Mouse (Mus musculus) lung, adult 2 months (tissue): ENCODE data around the gene Ankrd33. TPM values are rescaled to one million over a fixed set of nuclear protein-coding genes. Genes with fewer than 3 reads are reported as not detected.
"Not testable (repeated sequence)": the region's sequence is repeated elsewhere in the genome, so short reads cannot be mapped to it uniquely, and the experiment has no call there.

Experiments
- DNase-seq: peaks from one replicate; pipeline ENCODE4 v3.0.0; 2022
- H3K4me1 ChIP-seq: fragments of 200-500 bp; 2 replicates; pipeline ENCODE4 v1.6.1; 2011; ENCODE audit warnings: low read length; ENCODE audit not compliant: control insufficient read depth, insufficient read depth
- H3K4me3 ChIP-seq: fragments of 200-500 bp; replicated peaks from 2 replicates; pipeline ENCODE3; 2011; ENCODE audit warnings: low read depth, mild to moderate bottlenecking, control low read depth, low read length; ENCODE audit errors: extremely low read depth
- CTCF ChIP-seq: fragments of 200-500 bp; IDR thresholded peaks from 2 replicates; pipeline ENCODE4 v1.5.1; 2011; ENCODE audit warnings: mild to moderate bottlenecking, low read length, control low read depth; ENCODE audit not compliant: insufficient read depth
- POLR2A ChIP-seq: fragments of 200-500 bp; IDR thresholded peaks from 2 replicates; pipeline ENCODE4 v1.6.1; 2011; ENCODE audit warnings: low read depth, mild to moderate bottlenecking, control low read depth, low read length, borderline replicate concordance; ENCODE audit errors: extremely low read depth
- WGBS: fragments of 180-500 bp; shearing (Covaris S2); methylation state at CpG from one replicate; pipeline ENCODE4 v1.1.7; 2018; 5-methylcytosine and 5-hydroxymethylcytosine counted together
- polyA plus RNA-seq: library from polyadenylated mRNA; depleted of rRNA; stranded (reverse); fragments of >200 nt; gene quantifications from 2 replicates; pipeline ENCODE4 v1.2.3, GENCODE M21; 2012

Ankrd33 gene
- polyA plus RNA-seq, 1 experiment, result 0.28 TPM

- no peak for TF ChIP-seq POLR2A
- TF ChIP-seq CTCF, result no peak
- DNase-seq, result no peak
- 89% methylated on average over 3 of the region's 3 CpGs for WGBS
- Histone ChIP-seq H3K4me3 (no peak overlapping the region), H3K4me1 (no peaks in the 10 kb centered on the region)
Measured at GRCm38 (mm10) chr15:101095392-101095791, 20.2 kb upstream of the Ankrd33 start.

GRCm38 (mm10) chr15:101097985-101098651, 17.4 kb upstream of the Ankrd33 start:
- H3K4me1 ChIP-seq, result no peaks in the 10 kb centered on the region
- DNase-seq, result no peak
- no peak overlapping the region for H3K4me3 ChIP-seq
- 27% methylated on average over 28 of the region's 28 CpGs for WGBS
- TF ChIP-seq POLR2A (no peak), CTCF (no peak)

GRCm38 (mm10) chr15:101100996-101101395, 14.6 kb upstream of the Ankrd33 start:
- no peaks in the 10 kb centered on the region for H3K4me1 ChIP-seq
- WGBS, result 72% methylated on average over 3 of the region's 3 CpGs
- no peak for TF ChIP-seq CTCF
- no peak for TF ChIP-seq POLR2A
- no peak for DNase-seq
- H3K4me3 ChIP-seq, result no peak overlapping the region

- H3K4me3 ChIP-seq, result no peak overlapping the region
- no peak for DNase-seq
- H3K4me1 ChIP-seq, result no peaks in the 10 kb centered on the region
- TF ChIP-seq CTCF, result no peak
- TF ChIP-seq POLR2A, result no peak
- WGBS, result 83% methylated on average over 9 of the region's 9 CpGs
Measured at GRCm38 (mm10) chr15:101103605-101104304, 11.8 kb upstream of the Ankrd33 start.

GRCm38 (mm10) chr15:101105496-101105994, 10.0 kb upstream of the Ankrd33 start:
- H3K4me1 ChIP-seq, result no peaks in the 10 kb centered on the region
- H3K4me3 ChIP-seq, result peak overlapping the region; percentile 62
- WGBS, result 14% methylated on average over 12 of the region's 12 CpGs
- peak; percentile 83 for DNase-seq
- TF ChIP-seq POLR2A (no peak), CTCF (peak; percentile 96)

- no peak for TF ChIP-seq CTCF
- TF ChIP-seq POLR2A, result no peak
- WGBS, result 77% methylated on average over 10 of the region's 10 CpGs
- no peaks in the 10 kb centered on the region for H3K4me1 ChIP-seq
- no peak overlapping the region for H3K4me3 ChIP-seq
- no peak for DNase-seq
Measured at GRCm38 (mm10) chr15:101106011-101106410, 9.5 kb upstream of the Ankrd33 start.

GRCm38 (mm10) chr15:101107906-101108671, 7.5 kb upstream of the Ankrd33 start:
- H3K4me1 ChIP-seq, result peaks cover 5% of the 10 kb centered on the region
- no peak overlapping the region for H3K4me3 ChIP-seq
- TF ChIP-seq CTCF (no peak), POLR2A (no peak)
- no peak for DNase-seq
- 91% methylated on average over 5 of the region's 5 CpGs for WGBS

- TF ChIP-seq CTCF (no peak), POLR2A (peak; percentile 60; the same call in 1 of the 2 replicates)
- peak; percentile 50 for DNase-seq
- 8% methylated on average over 8 of the region's 8 CpGs for WGBS
Measured at GRCm38 (mm10) chr15:101113176-101113575, 2.4 kb upstream of the Ankrd33 start.

GRCm38 (mm10) chr15:101113778-101114177, 1.8 kb upstream of the Ankrd33 start:
- WGBS, result 86% methylated on average over 2 of the region's 2 CpGs
- not testable (repeated sequence) for H3K4me3 ChIP-seq, H3K4me1 ChIP-seq, DNase-seq

More at GRCm38 (mm10) chr15:101113176-101113575, 2.4 kb upstream of the Ankrd33 start:
- H3K4me3 ChIP-seq, result peak overlapping the region; percentile 10
- H3K4me1 ChIP-seq, result peaks cover 5% of the 10 kb centered on the region
